Mouse (Mus musculus) layer of hippocampus, adult 2 months (tissue): ENCODE measurements around the gene Kcnip2. TPM values are rescaled to one million over a fixed set of nuclear protein-coding genes. Genes with fewer than 3 reads are reported as not detected.
A peak's percentile ranks its signal among the peaks of the same experiment; 100 is the strongest.

Experiments used
- DNase-seq, 2 experiments: peaks; one replicate each; pipeline ENCODE4 v3.0.0; 2022; ENCODE audit warnings: low spot score in 2 of 2
- H3K27ac ChIP-seq: fragments of 200-600 bp; 2 replicates; pipeline ENCODE4 v1.8.1; 2022
- H3K4me3 ChIP-seq: fragments of 200-600 bp; 2 replicates; pipeline ENCODE4 v1.8.1; 2022; ENCODE audit warnings: mild to moderate bottlenecking
- CTCF ChIP-seq: fragments of 200-600 bp; conservative IDR thresholded peaks from 2 replicates; pipeline ENCODE4 v1.8.1; 2022; ENCODE audit warnings: antibody characterized with exemption, mild to moderate bottlenecking, moderate library complexity
- long read RNA-seq, 2 experiments: library from polyadenylated mRNA; stranded (forward); transcript quantifications; one replicate each; pipeline ENCODE4 v2.0.0; 2021; ENCODE audit warnings: borderline mapping rate in 2 of 2
- total RNA-seq, 2 experiments: library from RNA; stranded (reverse); gene quantifications; 2 replicates each; pipeline ENCODE4 v1.2.3; 2021

Kcnip2 gene
- 100 to 1,000 TPM; 212 to 222 TPM for total RNA-seq
- long read RNA-seq, experiment 1, transcript Kcnip2-208 (8 exons, 693 nt) = minor isoform, 7 of 132 reads
- long read RNA-seq, experiment 1, transcript Kcnip2-209 (10 exons, 2,395 nt) = major isoform, 88 of 132 reads
- long read RNA-seq, experiment 1, transcript Kcnip2-202 (9 exons, 2,302 nt) = minor isoform, 10 of 132 reads
- long read RNA-seq, experiment 1, partial matches to known transcripts = 9 of 132 reads
- long read RNA-seq, experiment 1, other reads (novel, unspliced or antisense) = 18 of 132 reads
- long read RNA-seq, experiment 2, transcript Kcnip2-208 (8 exons, 693 nt) = minor isoform, 13 of 169 reads
- long read RNA-seq, experiment 2, transcript Kcnip2-202 (9 exons, 2,302 nt) = minor isoform, 9 of 169 reads
- long read RNA-seq, experiment 2, transcript Kcnip2-209 (10 exons, 2,395 nt) = major isoform, 121 of 169 reads
- long read RNA-seq, experiment 2, partial matches to known transcripts = 6 of 169 reads
- long read RNA-seq, experiment 2, other reads (novel, unspliced or antisense) = 19 of 169 reads

GRCm38 (mm10) chr19:45815831-45816405 is at the start of gene Kcnip2:
Kcnip2 (minus strand) TSS chr19:45816061.
- peak within 1 kb of the TSS; percentile 66 for H3K4me3 ChIP-seq
- TF ChIP-seq CTCF = peak; percentile 80
- peak within 1 kb of the TSS; percentile 94 for H3K27ac ChIP-seq
- peak in 1 of 2 experiments; percentile 64 for DNase-seq

- Histone ChIP-seq H3K27ac (peak overlapping the region; percentile 23; the same call in 1 of the 2 replicates), H3K4me3 (no peak overlapping the region)
- DNase-seq = no peak
- TF ChIP-seq CTCF = no peak
Measured at GRCm38 (mm10) chr19:45855284-45855920, 39.5 kb upstream of the Kcnip2 start.

- Histone ChIP-seq H3K27ac (no peak overlapping the region), H3K4me3 (no peak overlapping the region)
- DNase-seq = no peak
- no peak for TF ChIP-seq CTCF
Measured at GRCm38 (mm10) chr19:45854521-45854920, 38.7 kb upstream of the Kcnip2 start.

GRCm38 (mm10) chr19:45847733-45848093 is 31.9 kb upstream of the Kcnip2 start:
- no peak for TF ChIP-seq CTCF
- peak overlapping the region; percentile 8; the same call in 1 of the 2 replicates for H3K27ac ChIP-seq
- H3K4me3 ChIP-seq = no peak overlapping the region
- no peak for DNase-seq

- Histone ChIP-seq H3K27ac (peak overlapping the region; percentile 8; the same call in 1 of the 2 replicates), H3K4me3 (no peak overlapping the region)
- peak in 1 of 2 experiments; percentile 51 for DNase-seq
- TF ChIP-seq CTCF = peak; percentile 79
Measured at GRCm38 (mm10) chr19:45847016-45847732, 31.3 kb upstream of the Kcnip2 start.

GRCm38 (mm10) chr19:45844209-45844608 is 28.3 kb upstream of the Kcnip2 start:
- H3K4me3 ChIP-seq = no peak overlapping the region
- peak overlapping the region; percentile 68 for H3K27ac ChIP-seq
- DNase-seq = no peak
- no peak for TF ChIP-seq CTCF

GRCm38 (mm10) chr19:45843424-45843823 is 27.6 kb upstream of the Kcnip2 start:
- Histone ChIP-seq H3K4me3 (no peak overlapping the region), H3K27ac (peak overlapping the region; percentile 68)
- DNase-seq = no peak
- TF ChIP-seq CTCF = 0 out of 2 replicates have a peak, but pooled peaks have one; percentile 2

- peak; percentile 29 to 39 for DNase-seq
- TF ChIP-seq CTCF = no peak
- H3K27ac ChIP-seq = peak overlapping the region; percentile 82
- no peak overlapping the region for H3K4me3 ChIP-seq
Measured at GRCm38 (mm10) chr19:45837050-45837994, 21.5 kb upstream of the Kcnip2 start.

- DNase-seq = no peak
- no peak overlapping the region for H3K4me3 ChIP-seq
- 0 out of 2 replicates have a peak overlapping the region, but pooled peaks have one; percentile 7 for H3K27ac ChIP-seq
- TF ChIP-seq CTCF = no peak
Measured at GRCm38 (mm10) chr19:45835490-45835889, 19.6 kb upstream of the Kcnip2 start.

GRCm38 (mm10) chr19:45833665-45834064 is 17.8 kb upstream of the Kcnip2 start:
- no peak for DNase-seq
- H3K4me3 ChIP-seq = no peak overlapping the region
- H3K27ac ChIP-seq = peak overlapping the region; percentile 53; the same call in 1 of the 2 replicates
- no peak for TF ChIP-seq CTCF

GRCm38 (mm10) chr19:45830679-45831078 is 14.8 kb upstream of the Kcnip2 start:
- peak; percentile 34; the same call in 1 of the 2 replicates for TF ChIP-seq CTCF
- Histone ChIP-seq H3K27ac (no peak overlapping the region), H3K4me3 (no peak overlapping the region)
- DNase-seq = no peak
